Mouse (Mus musculus) WW6 (cell line): ENCODE data around the gene Nceh1.
A peak's percentile ranks its signal among the peaks of the same experiment; 100 is the strongest.

Experiments
- DNase-seq: peaks from one replicate; pipeline ENCODE4 v3.0.0-alpha.2; 2013; ENCODE audit warnings: low read depth, low spot score

Nceh1 gene

DNA sequence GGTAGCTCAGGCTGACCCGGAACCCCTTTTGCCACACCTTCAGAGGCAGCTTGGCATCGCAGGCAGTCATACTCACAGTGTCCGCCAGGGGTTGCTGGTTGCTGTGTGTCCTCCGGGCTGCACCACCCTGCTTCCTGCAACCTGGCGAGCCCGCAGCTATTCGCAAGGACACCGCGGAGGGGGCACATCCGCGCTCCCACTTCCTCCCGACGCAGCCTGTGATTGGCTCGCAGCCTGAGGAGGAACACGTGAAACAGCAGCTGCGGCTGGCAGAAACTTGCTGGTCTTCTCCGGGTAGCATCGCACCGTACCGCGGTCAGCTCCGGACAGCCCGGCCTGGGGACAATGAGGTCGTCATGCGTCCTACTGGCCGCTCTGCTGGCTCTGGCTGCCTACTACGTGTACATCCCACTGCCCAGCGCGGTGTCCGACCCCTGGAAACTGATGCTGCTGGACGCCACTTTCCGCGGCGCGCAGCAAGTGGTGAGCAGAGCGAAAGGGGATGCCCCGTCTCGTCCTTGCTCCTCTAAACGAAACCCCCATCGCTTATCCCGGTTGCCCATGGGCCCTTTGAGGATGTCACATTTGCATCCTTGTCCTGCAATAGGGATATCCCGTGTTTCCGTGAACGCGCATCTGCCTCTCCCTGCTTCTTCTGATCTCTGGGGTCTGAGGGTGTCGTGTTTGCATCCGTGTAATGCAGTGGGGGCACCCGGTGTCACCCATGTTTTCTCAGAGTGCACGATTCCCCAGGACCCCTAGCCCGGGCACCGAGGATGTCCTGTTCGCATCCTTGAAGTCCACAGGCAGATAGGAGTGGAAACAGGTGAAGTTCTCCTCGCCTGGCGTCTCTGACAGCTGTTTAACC, at the start of gene Nceh1:
Gene Nceh1, plus strand, starts transcription at position 233 of the 868 bp plus-strand sequence.
- DNase-seq = peak; percentile 83

GRCm38 (mm10) chr3:27140101-27140500, 42.7 kb upstream of the Nceh1 start:
- DNase-seq = no peak

DNA sequence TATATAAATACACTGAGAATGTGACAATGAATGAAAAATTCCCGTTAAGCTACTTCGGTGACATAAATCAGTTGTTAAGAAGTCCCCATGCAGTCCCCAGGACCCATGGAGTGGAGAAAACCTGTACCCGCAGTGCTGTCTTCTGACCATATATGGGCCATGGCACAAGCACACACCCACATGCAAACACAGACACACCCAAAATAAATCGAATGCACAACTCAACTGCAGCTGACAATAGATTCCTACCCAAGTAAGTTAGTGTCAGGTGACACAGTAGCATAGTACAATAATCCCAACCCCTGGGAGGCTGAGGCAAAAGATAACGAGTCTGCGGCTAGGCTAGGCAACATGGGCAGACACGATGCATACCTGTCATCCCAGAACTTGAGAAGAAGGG, 39.2 kb upstream of the Nceh1 start:
- no peak for DNase-seq

DNA sequence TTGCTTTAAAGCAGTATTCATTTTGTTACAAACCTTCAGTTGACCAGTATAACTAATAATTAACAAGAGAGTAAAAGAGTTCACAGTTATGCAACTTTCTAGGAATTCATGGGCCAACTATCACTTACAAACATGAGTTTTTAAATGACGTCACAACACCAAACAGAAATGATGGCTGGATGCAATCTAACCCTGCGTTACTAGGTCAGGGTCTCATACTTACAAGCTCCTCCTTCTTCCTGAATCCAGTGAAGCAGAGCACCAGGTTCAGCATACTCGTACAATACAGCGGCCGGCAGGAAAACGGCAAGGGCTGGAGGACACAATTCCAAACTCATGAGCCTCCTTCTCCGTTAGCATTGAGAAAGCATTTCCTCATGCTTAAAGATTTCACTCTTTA, 37.0 kb upstream of the Nceh1 start:
- DNase-seq = no peak

GRCm38 (mm10) chr3:27153191-27153671, 29.5 kb upstream of the Nceh1 start:
- DNase-seq = no peak

- DNase-seq = peak; percentile 98
These were observed 29.0 kb upstream of the Nceh1 start, which contains the start of gene Ect2 for GRCm38 (mm10) chr3:27153701-27154209. TSS of gene Ect2 (minus strand) at chr3:27153878.

- no peak for DNase-seq
These were observed 28.5 kb upstream of the Nceh1 start for GRCm38 (mm10) chr3:27154280-27154679.

GRCm38 (mm10) chr3:27155051-27155855, 27.5 kb upstream of the Nceh1 start:
- DNase-seq = peak; percentile 78

DNA sequence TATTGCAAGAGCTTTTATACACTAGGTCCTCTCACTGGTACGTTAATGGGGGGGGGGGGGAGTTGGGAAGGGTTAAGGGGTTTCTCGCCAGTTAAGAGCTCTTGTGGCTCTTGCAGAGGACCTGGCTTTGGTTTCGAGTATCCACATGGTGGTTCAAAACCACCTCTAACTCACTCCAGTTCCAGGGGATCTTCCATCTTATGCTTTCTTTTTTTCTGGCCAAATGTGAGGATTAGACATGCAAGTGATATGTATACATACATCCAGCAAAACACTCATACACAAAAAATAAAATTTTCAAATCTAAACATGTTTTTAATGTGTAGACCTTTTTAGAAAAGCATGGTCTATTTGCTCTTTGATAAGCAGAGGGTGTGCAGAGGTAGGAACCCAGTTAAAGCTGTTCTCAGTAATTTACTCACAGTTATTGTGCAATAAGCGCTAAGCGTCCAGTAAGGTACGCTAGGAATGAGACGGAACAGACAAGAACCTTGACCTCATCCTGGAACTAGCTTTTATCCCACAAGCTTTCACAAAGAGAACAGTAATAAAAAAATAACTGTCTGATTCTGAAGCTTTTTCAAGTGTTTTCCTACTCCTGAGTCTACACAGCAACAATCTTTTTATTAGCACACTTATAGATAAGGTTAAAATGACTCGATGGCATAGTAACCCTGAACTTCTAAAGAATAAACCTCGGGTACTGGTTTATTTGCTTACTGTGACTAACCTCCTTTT, 26.7 kb upstream of the Nceh1 start:
- no peak for DNase-seq

DNA sequence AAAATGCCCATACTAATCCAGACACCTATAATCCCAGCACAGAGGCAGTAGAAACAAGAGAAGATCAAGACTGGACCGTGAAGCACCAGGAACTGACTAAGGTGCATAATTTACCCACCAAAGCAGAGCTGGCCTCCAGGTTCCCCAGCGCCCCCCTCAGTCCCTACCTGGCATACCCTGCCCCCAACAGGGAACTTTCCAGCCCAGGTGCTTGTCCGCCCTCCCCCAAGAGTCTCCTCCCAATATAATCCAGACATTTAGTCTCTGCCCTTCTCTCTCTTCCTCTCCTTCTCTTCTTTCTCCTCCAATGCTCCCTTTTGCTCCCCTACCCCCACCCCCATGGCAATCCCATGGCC, 26.2 kb upstream of the Nceh1 start:
- no peak for DNase-seq

DNA sequence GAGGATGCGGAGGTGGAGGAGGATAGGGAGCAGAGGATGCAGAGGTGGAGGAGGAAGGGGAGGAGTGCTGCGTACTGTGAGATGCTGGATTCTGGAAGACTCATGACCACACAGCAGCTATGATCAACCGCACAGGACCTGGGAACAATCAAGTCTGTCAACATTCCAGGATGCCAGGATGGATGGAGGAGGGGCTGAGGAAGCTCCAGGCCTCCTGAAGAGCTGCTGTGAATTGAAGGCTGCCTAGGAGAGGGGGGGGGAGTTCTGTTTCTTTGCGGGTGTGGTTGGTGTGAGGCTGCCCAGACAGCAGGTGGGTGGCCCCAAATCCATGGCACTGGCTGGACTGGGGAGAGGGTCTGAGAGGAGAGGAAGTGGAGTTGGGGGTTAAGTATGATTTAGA, 23.9 kb upstream of the Nceh1 start:
- DNase-seq = no peak

GRCm38 (mm10) chr3:27161645-27162409, 20.9 kb upstream of the Nceh1 start:
- DNase-seq = no peak

DNA sequence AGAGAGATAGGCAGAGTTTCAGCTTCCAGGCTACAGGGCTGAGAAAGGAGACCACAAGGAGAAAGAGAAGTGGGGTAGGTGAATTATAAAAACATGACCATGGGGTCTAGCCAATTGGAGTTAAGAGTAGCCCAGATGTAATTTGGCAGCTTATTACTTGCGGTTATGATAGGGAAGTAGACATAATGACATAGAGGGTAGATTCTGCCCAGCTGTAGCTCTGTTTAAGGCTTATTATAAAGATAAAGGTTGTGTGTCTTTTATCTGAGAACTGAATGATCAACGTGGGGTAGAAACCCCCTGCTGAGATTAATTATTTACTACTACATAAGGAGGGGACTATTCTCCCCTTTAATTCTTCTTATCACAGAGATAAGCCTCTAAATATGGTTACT, 20.4 kb upstream of the Nceh1 start:
- DNase-seq = no peak

GRCm38 (mm10) chr3:27165481-27166065, 17.2 kb upstream of the Nceh1 start:
- DNase-seq = no peak

DNA sequence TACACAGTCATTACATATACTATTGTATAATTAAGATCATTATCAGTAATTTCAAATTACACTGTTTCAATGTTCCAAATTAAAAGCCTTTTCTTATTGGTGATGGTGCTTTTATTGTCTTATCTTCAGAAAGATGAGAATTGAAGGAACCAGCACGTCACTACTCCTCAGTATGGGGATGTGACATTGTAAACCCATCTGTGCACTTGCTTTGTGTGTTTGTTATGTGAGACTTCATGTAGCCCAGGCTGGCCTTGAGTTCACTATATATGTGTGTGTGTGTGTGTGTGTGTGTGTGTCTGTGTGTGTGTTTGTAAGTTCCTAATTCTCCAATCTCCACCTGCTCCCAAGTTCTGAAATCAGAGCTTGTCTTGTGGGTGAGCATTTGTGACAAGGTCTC, 12.5 kb upstream of the Nceh1 start:
- DNase-seq = no peak

DNA sequence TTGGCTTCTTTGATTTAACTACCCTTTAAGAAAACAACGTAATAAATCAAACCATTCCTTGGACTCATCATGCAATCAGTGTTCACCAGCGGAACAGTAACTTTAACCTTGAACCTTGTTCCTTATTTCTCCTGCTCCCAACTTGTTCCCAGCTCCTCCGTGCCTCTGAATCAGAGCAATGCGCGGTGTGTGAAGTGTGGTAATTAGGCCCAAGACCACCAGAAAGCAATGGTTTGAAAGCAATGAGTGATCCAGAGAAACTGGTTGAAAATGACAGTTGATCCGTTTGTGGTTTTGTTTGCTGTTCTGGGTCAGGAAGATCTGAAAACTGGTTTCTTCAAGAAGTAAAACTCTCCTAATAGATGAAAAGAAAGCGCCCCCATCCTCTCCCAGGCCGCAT, 3.1 kb upstream of the Nceh1 start:
- DNase-seq = no peak

DNA sequence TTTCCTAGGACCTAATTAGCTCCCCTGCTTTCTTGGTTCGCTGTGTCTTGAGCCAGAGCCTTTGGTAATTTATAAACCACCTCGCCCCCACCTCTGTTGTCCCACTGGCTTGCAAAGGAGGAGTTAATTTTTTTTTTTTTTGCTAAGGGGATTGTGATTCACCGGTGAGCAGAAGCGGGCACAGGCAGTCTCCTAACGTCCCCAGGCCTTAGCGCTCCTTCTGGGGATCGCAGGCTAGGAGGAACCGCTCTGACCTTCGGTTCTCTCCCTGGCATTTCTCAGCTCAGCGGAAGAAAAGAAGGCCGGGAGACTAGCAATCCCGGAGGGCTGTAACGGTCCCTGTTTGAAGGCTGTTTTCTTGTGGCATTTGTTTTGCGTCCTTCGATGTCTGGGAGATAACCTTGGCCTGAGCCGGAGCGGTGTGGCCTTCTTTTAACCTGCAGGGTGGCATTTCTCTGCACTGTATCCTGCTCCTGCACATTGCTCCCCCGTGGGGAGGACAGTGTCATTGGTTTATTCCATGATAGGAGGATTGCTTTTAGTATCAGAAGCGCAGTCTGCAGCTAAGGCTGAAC, 923 bp downstream of the Nceh1 start:
- no peak for DNase-seq

DNA sequence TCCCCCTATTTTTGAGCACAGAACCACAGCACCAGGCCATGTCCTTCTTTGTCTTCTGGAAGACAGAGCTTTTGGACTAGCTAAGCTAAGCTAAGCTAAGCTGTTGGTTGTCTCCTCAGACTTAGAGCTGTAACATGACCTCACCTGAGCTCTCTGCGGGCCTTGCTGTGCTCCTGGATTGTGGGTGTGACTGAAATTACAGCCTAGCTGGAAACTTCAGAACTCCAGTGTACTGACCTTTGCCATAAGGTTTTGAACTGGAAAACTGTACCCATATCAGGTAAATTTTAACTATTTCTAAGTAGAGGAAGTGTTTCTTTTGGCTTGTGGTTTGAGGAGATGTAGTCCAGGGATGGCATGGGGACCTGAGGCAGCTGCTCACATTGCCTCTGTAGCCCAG, 5.6 kb downstream of the Nceh1 start:
- DNase-seq = no peak

- no peak for DNase-seq
These were observed 6.8 kb downstream of the Nceh1 start for GRCm38 (mm10) chr3:27189320-27190261.
